Mouse (Mus musculus) CD4-positive, CD25-positive, alpha-beta regulatory T cell, adult 4 months (primary cell): Measurements from ENCODE around the gene Id3. TPM values are rescaled to one million over a fixed set of nuclear protein-coding genes. Genes with fewer than 3 reads are reported as not detected.
A peak's percentile ranks its signal among the peaks of the same experiment; 100 is the strongest.

Experiments
- ATAC-seq: one replicate; pipeline ENCODE4 v1.8.0; 2017
- polyA plus RNA-seq, 2 experiments: library from polyadenylated mRNA; unstranded; fragments of 100-300 nt; shearing (Covaris generic); gene quantifications; one replicate each; pipeline ENCODE4 v1.2.1; 2017

The Id3 gene
- polyA plus RNA-seq, 2 experiments from 2014 or later, result 388 to 433 TPM

GRCm38 (mm10) chr4:136124581-136124980 is 18.7 kb upstream of the Id3 start:
- ATAC-seq, result no peak

GRCm38 (mm10) chr4:136125458-136125857 is 17.8 kb upstream of the Id3 start:
- ATAC-seq, result no peak

- ATAC-seq, result no peak
Observed at GRCm38 (mm10) chr4:136126019-136126418, 17.3 kb upstream of the Id3 start.

GRCm38 (mm10) chr4:136127670-136128069 is 15.6 kb upstream of the Id3 start:
- no peak for ATAC-seq

- ATAC-seq, result no peak
Observed at GRCm38 (mm10) chr4:136129842-136130241, 13.5 kb upstream of the Id3 start.

- no peak for ATAC-seq
Observed at GRCm38 (mm10) chr4:136133801-136134200, 9.5 kb upstream of the Id3 start.

GRCm38 (mm10) chr4:136134418-136134977 is 8.8 kb upstream of the Id3 start:
- no peak for ATAC-seq

GRCm38 (mm10) chr4:136134978-136135873 is 8.1 kb upstream of the Id3 start:
- ATAC-seq, result no peak

GRCm38 (mm10) chr4:136135874-136136728 is 7.2 kb upstream of the Id3 start:
- no peak for ATAC-seq

GRCm38 (mm10) chr4:136139326-136140110 is 3.8 kb upstream of the Id3 start:
- no peak for ATAC-seq

GRCm38 (mm10) chr4:136140327-136141250 is 2.7 kb upstream of the Id3 start:
- ATAC-seq, result no peak

- ATAC-seq, result no peak
Observed at GRCm38 (mm10) chr4:136142267-136143192, 767 bp upstream of the Id3 start.

- ATAC-seq, result peak; percentile 49
Observed at GRCm38 (mm10) chr4:136144126-136144926, 1.0 kb downstream of the Id3 start.

GRCm38 (mm10) chr4:136144927-136145292 is 1.6 kb downstream of the Id3 start:
- no peak for ATAC-seq

GRCm38 (mm10) chr4:136145362-136145885 is 2.1 kb downstream of the Id3 start:
- ATAC-seq, result no peak

- no peak for ATAC-seq
Observed at GRCm38 (mm10) chr4:136145991-136146711, 2.9 kb downstream of the Id3 start.

- ATAC-seq, result no peak
Observed at GRCm38 (mm10) chr4:136146712-136147154, 3.4 kb downstream of the Id3 start.
